Mouse (Mus musculus): ENCODE data around the gene Cdhr4. TPM values are rescaled to one million over a fixed set of nuclear protein-coding genes. Genes with fewer than 3 reads are reported as not detected.

The Cdhr4 gene
- polyA plus RNA-seq, 1 experiment, result 2.2 TPM

GRCm38 (mm10) chr9:107985131-107986119 is 6.9 kb upstream of the Cdhr4 start, which contains the start of gene Inka1:
Gene Inka1, minus strand, starts transcription at chr9:107985879.
- WGBS, result 3% methylated on average over 58 of the region's 58 CpGs
- Histone ChIP-seq H3K27me3 (ENCODE audit: control insufficient read depth, insufficient read depth, low read length) (no peaks in the 10 kb centered on the region), H3K4me3 (replicated peaks; ENCODE audit: insufficient read depth, low read depth, low read length) (peak within 1 kb of the TSS; percentile 57), H3K27ac (ENCODE audit: insufficient read depth, low read length) (no peak within 1 kb of the TSS), H3K4me1 (ENCODE audit: control insufficient read depth, insufficient read depth, low read length) (peaks cover 6% of the 10 kb centered on the region; the same call in 1 of the 2 replicates)
- peak; percentile 71 to 72 for DNase-seq
- TF ChIP-seq POLR2A (IDR thresholded peaks at IDR 0.05; ENCODE audit: borderline replicate concordance, insufficient read depth, low read length), result no peak

GRCm38 (mm10) chr9:107986376-107986775 is 5.9 kb upstream of the Cdhr4 start:
- peak; percentile 94 for TF ChIP-seq CTCF (IDR thresholded peaks at IDR 0.05; ENCODE audit: borderline replicate concordance, insufficient read depth, low read depth, low read length)
- no peak for TF ChIP-seq POLR2A (IDR thresholded peaks at IDR 0.05; ENCODE audit: borderline replicate concordance, insufficient read depth, low read length)
- no peak overlapping the region for H3K27ac ChIP-seq (ENCODE audit: insufficient read depth, low read length)
- no peaks in the 10 kb centered on the region for H3K27me3 ChIP-seq (ENCODE audit: control insufficient read depth, insufficient read depth, low read length)
- DNase-seq, result peak; percentile 75 to 82
- 7% methylated on average over 18 of the region's 18 CpGs for WGBS
- H3K4me3 ChIP-seq (replicated peaks; ENCODE audit: insufficient read depth, low read depth, low read length), result no peak overlapping the region
- H3K4me1 ChIP-seq (ENCODE audit: control insufficient read depth, insufficient read depth, low read length), result peaks cover 6% of the 10 kb centered on the region; the same call in 1 of the 2 replicates

GRCm38 (mm10) chr9:107987950-107988349 is 4.3 kb upstream of the Cdhr4 start:
- Histone ChIP-seq H3K27ac (ENCODE audit: insufficient read depth, low read length) (no peak overlapping the region), H3K4me1 (ENCODE audit: control insufficient read depth, insufficient read depth, low read length) (peaks cover 3% of the 10 kb centered on the region; the same call in 1 of the 2 replicates), H3K27me3 (ENCODE audit: control insufficient read depth, insufficient read depth, low read length) (no peaks in the 10 kb centered on the region), H3K4me3 (replicated peaks; ENCODE audit: insufficient read depth, low read depth, low read length) (no peak overlapping the region)
- 78% methylated on average over 3 of the region's 3 CpGs for whole genome bisulfite sequencing
- TF ChIP-seq CTCF (IDR thresholded peaks at IDR 0.05; ENCODE audit: borderline replicate concordance, insufficient read depth, low read depth, low read length) (no peak), POLR2A (IDR thresholded peaks at IDR 0.05; ENCODE audit: borderline replicate concordance, insufficient read depth, low read length) (no peak)
- no peak for DNase-seq

GRCm38 (mm10) chr9:107993013-107993412 is 716 bp downstream of the Cdhr4 start:
- WGBS, result 84% methylated on average over 11 of the region's 11 CpGs
- H3K4me1 ChIP-seq (ENCODE audit: control insufficient read depth, insufficient read depth, low read length), result no peaks in the 10 kb centered on the region
- no peak overlapping the region for H3K4me3 ChIP-seq (replicated peaks; ENCODE audit: insufficient read depth, low read depth, low read length)
- TF ChIP-seq POLR2A (IDR thresholded peaks at IDR 0.05; ENCODE audit: borderline replicate concordance, insufficient read depth, low read length) (no peak), CTCF (IDR thresholded peaks at IDR 0.05; ENCODE audit: borderline replicate concordance, insufficient read depth, low read depth, low read length) (no peak)
- no peak for DNase-seq
- no peak overlapping the region for H3K27ac ChIP-seq (ENCODE audit: insufficient read depth, low read length)
- no peaks in the 10 kb centered on the region for H3K27me3 ChIP-seq (ENCODE audit: control insufficient read depth, insufficient read depth, low read length)

- WGBS, result 75% methylated on average over 2 of the region's 2 CpGs
- Histone ChIP-seq H3K4me3 (replicated peaks; ENCODE audit: insufficient read depth, low read depth, low read length) (no peak overlapping the region), H3K27ac (ENCODE audit: insufficient read depth, low read length) (no peak overlapping the region), H3K27me3 (ENCODE audit: control insufficient read depth, insufficient read depth, low read length) (no peaks in the 10 kb centered on the region), H3K4me1 (ENCODE audit: control insufficient read depth, insufficient read depth, low read length) (no peaks in the 10 kb centered on the region)
- no peak for DNase-seq
- TF ChIP-seq CTCF (IDR thresholded peaks at IDR 0.05; ENCODE audit: borderline replicate concordance, insufficient read depth, low read depth, low read length), result no peak
Measured at GRCm38 (mm10) chr9:107994464-107994863, 2.2 kb downstream of the Cdhr4 start.

GRCm38 (mm10) chr9:107995513-107995912 is 3.2 kb downstream of the Cdhr4 start:
- no peak for DNase-seq
- Histone ChIP-seq H3K27me3 (ENCODE audit: control insufficient read depth, insufficient read depth, low read length) (no peaks in the 10 kb centered on the region), H3K4me1 (ENCODE audit: control insufficient read depth, insufficient read depth, low read length) (no peaks in the 10 kb centered on the region), H3K4me3 (replicated peaks; ENCODE audit: insufficient read depth, low read depth, low read length) (no peak overlapping the region), H3K27ac (ENCODE audit: insufficient read depth, low read length) (no peak overlapping the region)
- TF ChIP-seq POLR2A (IDR thresholded peaks at IDR 0.05; ENCODE audit: borderline replicate concordance, insufficient read depth, low read length) (no peak), CTCF (IDR thresholded peaks at IDR 0.05; ENCODE audit: borderline replicate concordance, insufficient read depth, low read depth, low read length) (no peak)
- WGBS, result 91% methylated on average over 21 of the region's 21 CpGs

GRCm38 (mm10) chr9:107996049-107996448 is 3.8 kb downstream of the Cdhr4 start, which contains the start of gene Gm20662:
Gene Gm20662, plus strand, starts transcription at chr9:107996349.
- DNase-seq, result no peak
- no peaks in the 10 kb centered on the region for H3K4me1 ChIP-seq (ENCODE audit: control insufficient read depth, insufficient read depth, low read length)
- TF ChIP-seq POLR2A (IDR thresholded peaks at IDR 0.05; ENCODE audit: borderline replicate concordance, insufficient read depth, low read length) (no peak), CTCF (IDR thresholded peaks at IDR 0.05; ENCODE audit: borderline replicate concordance, insufficient read depth, low read depth, low read length) (no peak)
- H3K27ac ChIP-seq (ENCODE audit: insufficient read depth, low read length), result no peak within 1 kb of the TSS
- H3K27me3 ChIP-seq (ENCODE audit: control insufficient read depth, insufficient read depth, low read length), result no peaks in the 10 kb centered on the region
- no peak within 1 kb of the TSS for H3K4me3 ChIP-seq (replicated peaks; ENCODE audit: insufficient read depth, low read depth, low read length)
- 90% methylated on average over 5 of the region's 5 CpGs for WGBS

All from cerebellum, adult 2 months (tissue).